Mouse (Mus musculus): ENCODE results near the gene Cyp2a22. TPM values are rescaled to one million over a fixed set of nuclear protein-coding genes. Genes with fewer than 3 reads are reported as not detected.
"Not testable (repeated sequence)": the region's sequence is repeated elsewhere in the genome, so short reads cannot be mapped to it uniquely, and the experiment has no call there.

Cyp2a22 gene
- polyA plus RNA-seq, 1 experiment from 2014 or later, result not detected

GRCm38 (mm10) chr7:26917114-26917513 lies 22.1 kb downstream of the Cyp2a22 start:
- H3K9ac ChIP-seq (ENCODE audit: low read depth, low read length); H3K4me2 ChIP-seq (replicated peaks; ENCODE audit: low read depth, low read length); H3K9me3 ChIP-seq (ENCODE audit: control insufficient read depth, low read length); H3K4me1 ChIP-seq (ENCODE audit: control insufficient read depth, insufficient read depth, low read length); H3K27me3 ChIP-seq (ENCODE audit: control insufficient read depth, insufficient read depth, low read length); ATAC-seq (ENCODE audit: low FRiP score, low TSS enrichment); H3K4me3 ChIP-seq (ENCODE audit: low read length); H3K27ac ChIP-seq (ENCODE audit: low read depth, low read length); H3K36me3 ChIP-seq (ENCODE audit: control insufficient read depth, insufficient read depth, low read length): not testable (repeated sequence)
- 67% methylated on average over 1 of the region's 2 CpGs for WGBS

Other genes with a start within 250 kb of the Cyp2a22 start
- not detected in 2 replicates for gene Cyp2b19, start 182.2 kb downstream of the Cyp2a22 start, polyA plus RNA-seq (2014; fragmentation: Nextera tagmentation; extraction: Ambion mirVana)
- not detected in 2 replicates for gene Cyp2g1, start 130.5 kb downstream of the Cyp2a22 start, polyA plus RNA-seq (2014; fragmentation: Nextera tagmentation; extraction: Ambion mirVana)
- gene Cyp2a5, start 104.1 kb downstream of the Cyp2a22 start, polyA plus RNA-seq (2014; fragmentation: Nextera tagmentation; extraction: Ambion mirVana), result not detected in 2 replicates
- gene Cyp2a12, start 89.7 kb upstream of the Cyp2a22 start, polyA plus RNA-seq (2014; fragmentation: Nextera tagmentation; extraction: Ambion mirVana), result not detected in 2 replicates
- not detected in 2 replicates for gene Cyp2f2, start 180.5 kb upstream of the Cyp2a22 start, polyA plus RNA-seq (2014; fragmentation: Nextera tagmentation; extraction: Ambion mirVana)
- gene Cyp2t4, start 214.3 kb upstream of the Cyp2a22 start, polyA plus RNA-seq (2014; fragmentation: Nextera tagmentation; extraction: Ambion mirVana), result not detected in 2 replicates
- 33.1 and 37.8 TPM in 2 replicates for gene Egln2, start 227.4 kb upstream of the Cyp2a22 start, polyA plus RNA-seq (2014; fragmentation: Nextera tagmentation; extraction: Ambion mirVana)
- gene Rab4b, start 239.5 kb upstream of the Cyp2a22 start, polyA plus RNA-seq (2014; fragmentation: Nextera tagmentation; extraction: Ambion mirVana), result 51.5 and 60.2 TPM in 2 replicates
- gene Gm21983, start 241.7 kb upstream of the Cyp2a22 start, polyA plus RNA-seq (2014; fragmentation: Nextera tagmentation; extraction: Ambion mirVana), result not detected in 2 replicates
- 24.5 and 30.8 TPM in 2 replicates for gene Mia, start 241.8 kb upstream of the Cyp2a22 start, polyA plus RNA-seq (2014; fragmentation: Nextera tagmentation; extraction: Ambion mirVana)